Mouse (Mus musculus) layer of hippocampus, adult 9-10 months (tissue): Measurements from ENCODE around the gene Alkbh2.
A peak's percentile ranks its signal among the peaks of the same experiment; 100 is the strongest.

Experiments
- DNase-seq: peaks from one replicate; pipeline ENCODE4 v3.0.0; 2022; ENCODE audit warnings: low spot score

Gene Alkbh2

GRCm38 (mm10) chr5:114127374-114128349 lies at the start of gene Alkbh2:
Gene Alkbh2, minus strand, starts transcription at chr5:114128218.
- peak; percentile 56 for DNase-seq

- no peak for DNase-seq
Observed at GRCm38 (mm10) chr5:114176548-114177400, 48.8 kb upstream of the Alkbh2 start.

DNA sequence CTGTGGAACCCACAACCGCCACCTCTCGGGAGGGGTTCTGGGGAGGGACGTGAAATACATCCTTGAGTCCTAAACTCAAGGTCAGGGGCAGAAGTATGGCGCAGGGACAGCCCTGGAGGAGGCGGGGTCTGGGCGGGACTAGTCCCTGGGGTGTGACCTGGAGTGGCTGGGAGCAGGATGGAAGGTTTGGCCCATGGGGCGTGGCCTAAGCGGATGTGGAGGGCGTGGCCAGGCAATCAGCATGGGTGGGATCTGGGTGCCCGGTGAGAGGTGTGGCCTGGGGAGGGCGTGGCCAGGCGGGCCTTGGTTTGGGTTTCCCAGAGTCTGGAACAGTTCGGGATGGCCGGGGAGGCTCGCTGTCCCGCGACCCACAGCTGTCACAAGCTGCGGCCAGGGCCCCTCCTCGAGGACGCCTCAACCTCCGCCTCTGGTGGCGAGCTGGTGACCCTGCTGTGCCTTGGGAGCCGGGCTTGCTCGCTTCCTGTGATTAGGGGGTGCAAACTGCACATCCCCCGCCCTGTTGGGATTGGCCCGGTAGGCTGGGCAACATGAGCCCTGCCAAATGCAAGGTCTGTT lies 47.7 kb upstream of the Alkbh2 start:
- no peak for DNase-seq

GRCm38 (mm10) chr5:114174639-114175038 lies 46.6 kb upstream of the Alkbh2 start:
- no peak for DNase-seq

DNA sequence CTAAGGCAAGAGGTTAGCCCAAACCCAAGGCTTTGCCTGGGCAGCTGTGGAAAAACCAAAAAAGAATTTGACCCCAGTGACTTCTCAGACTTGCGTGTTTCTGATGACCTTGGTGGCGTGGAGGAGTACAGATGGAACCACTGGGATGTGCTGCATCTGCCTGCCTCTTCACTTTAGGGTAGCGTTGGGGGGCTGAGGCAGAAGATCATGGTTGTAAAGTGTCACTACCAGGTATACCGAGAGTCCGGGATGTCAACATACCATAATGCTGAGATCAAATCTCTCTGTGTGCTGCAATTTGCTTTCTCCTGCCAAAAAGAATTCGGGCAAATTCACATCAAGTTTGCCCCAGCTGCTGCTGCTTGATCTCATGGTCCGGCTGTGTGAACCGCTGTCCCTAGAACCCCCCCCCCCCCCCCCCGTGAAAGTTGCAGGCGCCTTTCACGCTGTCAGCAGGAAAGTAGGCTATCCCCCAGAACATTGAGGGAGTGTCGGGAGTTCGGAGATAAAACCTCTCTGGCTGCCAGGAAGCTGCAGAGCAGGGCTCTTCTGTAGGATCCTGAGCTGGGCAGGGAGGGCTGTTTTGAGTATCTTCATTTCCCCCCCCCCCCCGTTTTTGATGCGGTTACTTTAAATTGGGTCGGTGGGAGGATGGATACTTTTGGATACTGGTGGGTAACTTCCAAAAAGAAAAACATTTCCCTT lies 46.0 kb upstream of the Alkbh2 start:
- no peak for DNase-seq

DNA sequence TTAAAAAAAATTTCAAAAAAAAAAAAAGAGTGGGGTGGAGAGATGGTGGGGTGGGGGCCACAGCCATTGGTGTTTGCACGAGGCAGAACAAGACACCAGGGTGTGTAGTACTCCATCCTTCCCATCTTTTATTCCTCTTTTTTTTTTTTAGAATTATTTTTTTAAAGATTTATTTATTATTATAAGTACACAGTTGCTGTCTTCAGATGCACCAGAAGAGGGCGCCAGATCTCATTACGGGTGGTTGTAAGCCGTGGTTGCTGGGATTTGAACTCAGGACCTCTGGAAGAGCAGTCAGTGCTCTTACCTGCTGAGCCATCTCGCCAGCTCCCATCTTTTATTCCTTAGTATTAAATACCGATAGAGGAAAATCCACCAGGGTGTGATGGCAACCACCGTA lies 45.4 kb upstream of the Alkbh2 start:
- no peak for DNase-seq

DNA sequence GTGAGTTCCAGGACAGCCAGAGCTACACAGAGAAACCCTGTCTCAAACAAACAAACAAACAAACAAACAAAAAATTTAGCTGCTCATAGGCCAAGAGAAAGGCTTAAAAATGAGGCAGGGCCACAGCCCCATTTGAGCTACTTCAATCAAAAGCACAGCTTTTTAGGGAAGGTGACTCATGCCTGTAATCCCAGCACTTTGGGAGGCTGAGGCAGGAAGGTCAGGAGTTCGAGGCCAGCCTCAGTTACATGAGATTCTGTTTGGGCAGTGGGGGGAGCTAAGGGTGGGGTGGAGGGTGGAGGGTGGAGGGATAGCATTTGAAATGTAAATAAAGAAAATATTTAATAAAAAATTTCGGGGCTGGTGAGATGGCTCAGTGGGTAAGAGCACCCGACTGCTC lies 44.9 kb upstream of the Alkbh2 start:
- no peak for DNase-seq

DNA sequence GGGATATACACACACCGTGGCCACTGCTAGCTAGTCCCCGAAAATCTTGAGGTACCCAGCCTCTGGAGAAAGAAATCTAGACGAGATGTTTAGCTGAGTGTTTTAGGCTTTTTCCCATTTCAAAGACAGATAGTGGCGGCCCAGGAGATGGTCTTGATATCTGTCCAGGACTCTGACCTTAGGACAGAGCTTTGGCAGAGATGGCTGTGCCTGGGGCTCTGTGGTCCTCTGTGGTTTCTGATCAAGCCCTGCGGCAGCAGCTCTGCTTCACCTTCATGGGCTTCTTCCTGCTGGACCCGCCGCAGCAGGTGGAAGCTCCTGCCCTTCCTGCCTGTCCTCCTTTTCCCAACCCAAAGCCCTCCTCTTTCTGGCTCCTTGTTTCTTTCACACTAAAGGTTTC lies 42.3 kb upstream of the Alkbh2 start:
- DNase-seq, result no peak

GRCm38 (mm10) chr5:114163117-114163696 lies 35.2 kb upstream of the Alkbh2 start:
- DNase-seq, result peak; percentile 27

- no peak for DNase-seq
Observed at GRCm38 (mm10) chr5:114162106-114162815, 34.2 kb upstream of the Alkbh2 start.

- DNase-seq, result no peak
Observed at GRCm38 (mm10) chr5:114161424-114161823, 33.4 kb upstream of the Alkbh2 start.

- no peak for DNase-seq
Observed at GRCm38 (mm10) chr5:114157236-114157635, 29.2 kb upstream of the Alkbh2 start.

DNA sequence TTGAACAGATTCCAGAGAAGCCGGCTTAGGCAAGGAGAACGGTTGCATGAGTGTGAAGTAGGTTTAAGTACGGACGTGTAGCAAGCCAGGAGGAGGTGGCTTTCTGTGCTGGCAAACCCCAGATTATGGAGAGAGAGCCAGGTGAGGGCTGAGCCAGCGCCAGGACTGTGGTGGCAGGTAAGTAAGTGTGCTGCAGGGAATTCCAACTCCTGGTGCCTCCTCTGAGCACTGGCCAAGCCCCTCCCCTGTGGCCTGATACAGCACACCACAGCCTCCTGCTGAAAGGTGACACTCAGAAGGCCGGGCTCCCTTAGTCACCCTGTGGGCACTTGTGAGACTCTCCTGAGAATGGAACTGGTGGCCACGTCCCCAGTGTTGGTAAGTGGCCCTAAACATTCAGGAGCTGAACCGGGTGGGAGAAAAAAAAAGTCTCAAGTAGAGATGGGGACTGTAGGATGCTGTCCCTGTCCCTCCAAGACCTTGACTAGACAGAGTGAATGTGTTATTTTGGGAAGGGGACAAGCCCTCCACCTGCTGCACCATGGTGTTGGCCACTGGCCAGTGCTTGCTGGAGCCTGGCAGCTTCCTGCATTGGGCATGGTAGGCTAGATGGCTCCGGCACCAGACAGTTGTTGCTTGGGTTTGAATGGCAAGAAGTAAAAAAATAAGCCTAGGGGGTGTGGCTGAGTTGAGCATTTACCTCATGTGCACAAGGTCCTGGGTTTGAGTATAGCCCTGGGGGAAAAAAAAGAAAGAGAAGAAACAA lies 27.3 kb upstream of the Alkbh2 start:
- DNase-seq, result no peak

DNA sequence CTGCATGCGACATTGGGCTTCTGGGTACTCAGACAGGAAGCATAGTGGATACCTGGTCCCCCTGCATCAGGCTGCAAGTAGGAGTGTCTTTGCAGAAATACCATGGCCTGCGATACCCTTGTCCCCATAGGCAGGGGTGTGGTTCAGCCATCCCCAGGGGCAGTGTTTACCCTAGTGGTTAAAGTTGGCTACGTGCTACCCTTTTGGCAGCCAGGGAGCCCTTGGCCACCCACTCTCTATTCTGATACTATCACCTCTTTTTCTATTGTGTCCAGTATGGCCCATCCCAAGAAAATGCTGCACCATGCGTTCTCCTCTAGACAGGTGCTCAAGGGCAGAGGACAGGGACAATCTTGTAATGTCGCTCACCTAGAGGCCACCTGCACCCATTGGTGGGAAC lies 26.7 kb upstream of the Alkbh2 start:
- DNase-seq, result no peak

DNA sequence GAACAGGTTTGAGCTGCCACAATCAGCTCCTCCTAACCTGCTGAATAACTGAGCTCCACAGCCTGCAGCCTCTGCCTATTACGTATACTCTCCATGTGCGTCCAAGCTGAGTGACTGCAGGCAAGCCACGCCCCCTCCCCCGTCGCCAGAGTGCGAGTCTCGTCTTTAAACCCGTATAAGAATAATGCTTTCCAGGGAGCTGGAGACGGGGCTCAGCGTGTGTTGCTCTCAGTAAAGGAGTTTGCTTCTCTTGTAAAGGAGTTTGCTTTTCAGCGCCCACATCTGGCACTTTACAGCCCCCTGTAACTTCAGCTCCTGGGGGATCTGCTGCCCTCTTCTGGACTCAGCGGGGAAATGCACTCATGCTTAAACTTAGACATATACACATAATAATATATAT lies 25.5 kb upstream of the Alkbh2 start:
- no peak for DNase-seq

- no peak for DNase-seq
Observed at GRCm38 (mm10) chr5:114152359-114153092, 24.5 kb upstream of the Alkbh2 start.

- no peak for DNase-seq
Observed at GRCm38 (mm10) chr5:114147043-114147972, 19.3 kb upstream of the Alkbh2 start.
